Mouse (Mus musculus) C2C12 (cell line): ENCODE measurements around the gene Olfr535.

Experiments
- CTCF ChIP-seq: IDR thresholded peaks from one replicate; pipeline ENCODE4 v1.5.1; 2011; ENCODE audit not compliant: control insufficient read depth, insufficient read depth, insufficient read length
- MYOD1 ChIP-seq: IDR thresholded peaks from one replicate; pipeline ENCODE4 v1.6.1; 2011; ENCODE audit warnings: low read depth; ENCODE audit not compliant: control insufficient read depth, insufficient read length
- USF1 ChIP-seq: IDR thresholded peaks from one replicate; pipeline ENCODE4 v1.6.1; 2011; ENCODE audit warnings: low read depth, mild to moderate bottlenecking, control low read depth, moderate library complexity

DNA sequence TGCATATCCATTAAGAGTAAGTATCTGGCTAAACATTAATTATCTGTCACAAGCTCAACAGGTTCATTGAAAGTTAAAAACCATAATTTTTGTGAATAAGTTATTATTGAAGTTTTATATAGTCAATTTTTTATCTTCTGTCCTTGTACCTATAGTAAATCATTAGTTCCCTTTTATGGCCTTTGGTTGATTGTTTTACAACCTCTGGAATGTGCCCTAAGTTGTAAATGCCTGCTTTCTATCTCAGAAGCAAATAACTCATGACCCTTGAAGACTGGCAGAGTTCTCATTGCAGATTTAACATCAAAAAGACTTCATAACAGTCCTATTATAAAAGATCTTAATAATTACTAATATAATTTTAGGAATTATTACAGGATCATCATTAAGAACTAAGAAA lies 10.7 kb downstream of the Olfr535 start:
- TF ChIP-seq USF1 (no peak), CTCF (no peak), MYOD1 (no peak)
